Mouse (Mus musculus): Measurements from ENCODE around the gene Vmo1. TPM values are rescaled to one million over a fixed set of nuclear protein-coding genes. Genes with fewer than 3 reads are reported as not detected.

Gene Vmo1
- polyA plus RNA-seq, 1 experiment from 2014 or later: 0.39 TPM

Other genes starting within 250 kb of the Vmo1 start
- gene Alox12e, start 192.0 kb downstream of the Vmo1 start, polyA plus RNA-seq (2014; fragmentation: Nextera tagmentation; extraction: Ambion mirVana): not detected in 2 replicates
- gene Alox15, start 162.6 kb downstream of the Vmo1 start, polyA plus RNA-seq (2014; fragmentation: Nextera tagmentation; extraction: Ambion mirVana): 2.4 and 4.1 TPM in 2 replicates
- gene Pelp1, start 104.6 kb downstream of the Vmo1 start, polyA plus RNA-seq (2014; fragmentation: Nextera tagmentation; extraction: Ambion mirVana): 31.6 and 34.4 TPM in 2 replicates
- 15.9 and 17.2 TPM in 2 replicates for gene Arrb2, start 82.0 kb downstream of the Vmo1 start, polyA plus RNA-seq (2014; fragmentation: Nextera tagmentation; extraction: Ambion mirVana)
- gene Med11, start 62.7 kb downstream of the Vmo1 start, polyA plus RNA-seq (2014; fragmentation: Nextera tagmentation; extraction: Ambion mirVana): 48.6 and 49.8 TPM in 2 replicates
- gene Zmynd15, start 55.2 kb downstream of the Vmo1 start, polyA plus RNA-seq (2014; fragmentation: Nextera tagmentation; extraction: Ambion mirVana): 0.39 and 0.50 TPM in 2 replicates
- gene Cxcl16, start 54.6 kb downstream of the Vmo1 start, polyA plus RNA-seq (2014; fragmentation: Nextera tagmentation; extraction: Ambion mirVana): 7.8 and 8.6 TPM in 2 replicates
- 38.6 and 45.2 TPM in 2 replicates for gene Tm4sf5, start 9.4 kb downstream of the Vmo1 start, polyA plus RNA-seq (2014; fragmentation: Nextera tagmentation; extraction: Ambion mirVana)
- 0.43 and 0.81 TPM in 2 replicates for gene Gltpd2, start 4.6 kb upstream of the Vmo1 start, polyA plus RNA-seq (2014; fragmentation: Nextera tagmentation; extraction: Ambion mirVana)
- gene Psmb6, start 10.8 kb upstream of the Vmo1 start, polyA plus RNA-seq (2014; fragmentation: Nextera tagmentation; extraction: Ambion mirVana): 709 and 761 TPM in 2 replicates
- not detected in 2 replicates for gene Gm40193, start 18.3 kb upstream of the Vmo1 start, polyA plus RNA-seq (2014; fragmentation: Nextera tagmentation; extraction: Ambion mirVana)
- 11.6 and 13.0 TPM in 2 replicates for gene Pld2, start 25.4 kb upstream of the Vmo1 start, polyA plus RNA-seq (2014; fragmentation: Nextera tagmentation; extraction: Ambion mirVana)
- 23.0 and 23.9 TPM in 2 replicates for gene Mink1, start 48.3 kb upstream of the Vmo1 start, polyA plus RNA-seq (2014; fragmentation: Nextera tagmentation; extraction: Ambion mirVana)
- not detected in 2 replicates for gene 4930544D05Rik, start 101.2 kb upstream of the Vmo1 start, polyA plus RNA-seq (2014; fragmentation: Nextera tagmentation; extraction: Ambion mirVana)
- gene Chrne, start 104.6 kb upstream of the Vmo1 start, polyA plus RNA-seq (2014; fragmentation: Nextera tagmentation; extraction: Ambion mirVana): not detected in 2 replicates
- 0.21 and 0.22 TPM in 2 replicates for gene Gp1ba, start 124.5 kb upstream of the Vmo1 start, polyA plus RNA-seq (2014; fragmentation: Nextera tagmentation; extraction: Ambion mirVana)
- 118 and 120 TPM in 2 replicates for gene Rnf167, start 132.6 kb upstream of the Vmo1 start, polyA plus RNA-seq (2014; fragmentation: Nextera tagmentation; extraction: Ambion mirVana)
- 151 and 157 TPM in 2 replicates for gene Slc25a11, start 132.9 kb upstream of the Vmo1 start, polyA plus RNA-seq (2014; fragmentation: Nextera tagmentation; extraction: Ambion mirVana)
- 2,006 and 2,065 TPM in 2 replicates for gene Pfn1, start 140.0 kb upstream of the Vmo1 start, polyA plus RNA-seq (2014; fragmentation: Nextera tagmentation; extraction: Ambion mirVana)
- gene Eno3, start 142.6 kb upstream of the Vmo1 start, polyA plus RNA-seq (2014; fragmentation: Nextera tagmentation; extraction: Ambion mirVana): 12.3 and 14.5 TPM in 2 replicates
- gene Spag7, start 154.8 kb upstream of the Vmo1 start, polyA plus RNA-seq (2014; fragmentation: Nextera tagmentation; extraction: Ambion mirVana): 147 and 170 TPM in 2 replicates
- 16.1 and 19.2 TPM in 2 replicates for gene Camta2, start 173.5 kb upstream of the Vmo1 start, polyA plus RNA-seq (2014; fragmentation: Nextera tagmentation; extraction: Ambion mirVana)
- gene Inca1, start 185.5 kb upstream of the Vmo1 start, polyA plus RNA-seq (2014; fragmentation: Nextera tagmentation; extraction: Ambion mirVana): 1.0 and 1.9 TPM in 2 replicates
- 9.0 and 11.8 TPM in 2 replicates for gene Kif1c, start 185.9 kb upstream of the Vmo1 start, polyA plus RNA-seq (2014; fragmentation: Nextera tagmentation; extraction: Ambion mirVana)
- gene Zfp3, start 249.6 kb upstream of the Vmo1 start, polyA plus RNA-seq (2014; fragmentation: Nextera tagmentation; extraction: Ambion mirVana): 4.5 and 7.0 TPM in 2 replicates

All from stomach, embryonic 14.5 days (tissue).